In the genomic region with DNA sequence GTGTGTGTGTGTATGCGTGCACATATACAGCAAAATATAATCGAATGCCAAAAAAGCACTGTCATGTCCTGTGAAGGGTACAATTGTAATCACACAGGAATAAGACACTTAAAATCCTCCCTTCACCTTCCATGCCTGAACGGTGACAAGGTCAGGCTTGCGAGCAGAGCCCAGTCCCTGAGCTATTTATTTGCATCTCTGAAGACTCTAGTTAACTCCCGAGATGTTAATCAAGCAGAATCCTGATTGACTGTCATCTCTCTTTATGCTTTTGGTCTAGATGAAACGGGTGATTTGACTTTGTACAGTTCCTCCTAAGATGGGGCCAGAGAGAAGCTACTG, we compare ENCODE assay signal across 13 mouse cellular contexts. TPM values are rescaled to one million over a fixed set of nuclear protein-coding genes. Genes with fewer than 3 reads are reported as not detected.
A peak's percentile ranks its signal among the peaks of the same experiment; 100 is the strongest.
DNase-seq lines count a peak whose midpoint lies in the region; ATAC-seq and TF ChIP-seq lines count a peak whose summit lies in the region.
"Had no signal": no experiment of that assay in that cellular context is flagged by ENCODE, and none has a peak within 500 bp of the region (broad histone marks: within the 10 kb centered on the region; RNA-seq: fewer than 3 reads in every experiment).

No protein-coding gene starts in this region.

- TF ChIP-seq EP300 in MEL (IDR thresholded peaks at IDR 0.05; ENCODE audit: low read depth in 1 of 2, low read length in 2 of 2) = no peak

- H3K36me3 ChIP-seq in forebrain, embryonic 13.5 days (ENCODE audit: poor library complexity, severe bottlenecking) = no peaks in the 10 kb centered on the region
- H3K36me3 ChIP-seq in forebrain, embryonic 10.5 days (replicated peaks) = no peaks in the 10 kb centered on the region
- no peaks in the 10 kb centered on the region for H3K36me3 ChIP-seq in kidney, postnatal 0 days (ENCODE audit: insufficient read depth, low read length)
- H3K36me3 ChIP-seq in MEL (ENCODE audit: control insufficient read depth in 1 of 2, insufficient read depth in 2 of 2, low read length in 2 of 2) = peaks cover 0 to 4% of the 10 kb centered on the region in 2 experiments; a peak in 2 of 4 replicates
- H3K36me3 ChIP-seq in midbrain, embryonic 12.5 days = no peaks in the 10 kb centered on the region

- H3K9me3 ChIP-seq in forebrain, embryonic 13.5 days (replicated peaks) = no peaks in the 10 kb centered on the region
- H3K9me3 ChIP-seq in forebrain, embryonic 10.5 days = no peaks in the 10 kb centered on the region
- no peaks in the 10 kb centered on the region for H3K9me3 ChIP-seq in kidney, postnatal 0 days (replicated peaks; ENCODE audit: low read length)
- H3K9me3 ChIP-seq in MEL (replicated peaks; ENCODE audit: insufficient read depth, low read length) = no peaks in the 10 kb centered on the region
- no peaks in the 10 kb centered on the region for H3K9me3 ChIP-seq in midbrain, embryonic 12.5 days

- no peak for TF ChIP-seq RAD21 in MEL (IDR thresholded peaks at IDR 0.05; ENCODE audit: low read depth, low read length)

- H3K27me3 ChIP-seq in forebrain, embryonic 13.5 days = no peaks in the 10 kb centered on the region
- H3K27me3 ChIP-seq in forebrain, embryonic 10.5 days (ENCODE audit: poor library complexity, severe bottlenecking) = no peaks in the 10 kb centered on the region
- no peaks in the 10 kb centered on the region for H3K27me3 ChIP-seq in kidney, postnatal 0 days (ENCODE audit: insufficient read depth, low read length)
- no peaks in the 10 kb centered on the region for H3K27me3 ChIP-seq in MEL (ENCODE audit: control insufficient read depth in 1 of 2, insufficient read depth in 2 of 2, low read length in 2 of 2)
- H3K27me3 ChIP-seq in midbrain, embryonic 12.5 days = no peaks in the 10 kb centered on the region

- H3K79me2 ChIP-seq in MEL (ENCODE audit: control insufficient read depth, insufficient read depth, low read length, poor library complexity) = no peaks in the 10 kb centered on the region

- H3K27ac ChIP-seq in forebrain, embryonic 13.5 days = peak overlapping the region; percentile 36; the same call in 1 of the 2 replicates
- H3K27ac ChIP-seq in forebrain, embryonic 10.5 days = no peak overlapping the region
- H3K27ac ChIP-seq in kidney, postnatal 0 days = no peak overlapping the region
- H3K27ac ChIP-seq in MEL (ENCODE audit: control insufficient read depth, low read depth, low read length) = no peak overlapping the region
- H3K27ac ChIP-seq in midbrain, embryonic 12.5 days (replicated peaks) = no peak overlapping the region

- H3K9ac ChIP-seq in forebrain, embryonic 13.5 days = no peak overlapping the region
- no peak overlapping the region for H3K9ac ChIP-seq in kidney, postnatal 0 days (ENCODE audit: low read depth, low read length)
- H3K9ac ChIP-seq in MEL (ENCODE audit: control insufficient read depth, low read depth, low read length, poor library complexity, severe bottlenecking) = peak overlapping the region; percentile 66; the same call in 1 of the 2 replicates
- H3K9ac ChIP-seq in midbrain, embryonic 12.5 days (replicated peaks) = no peak overlapping the region

- no peak overlapping the region for H3K4me2 ChIP-seq in forebrain, embryonic 13.5 days
- H3K4me2 ChIP-seq in kidney, postnatal 0 days (ENCODE audit: low read length) = peak overlapping the region; percentile 54; the same call in 1 of the 2 replicates
- 0 out of 2 replicates have a peak overlapping the region, but pooled peaks have one; percentile 11 for H3K4me2 ChIP-seq in midbrain, embryonic 12.5 days (replicated peaks)

- intact Hi-C loops in left cerebral cortex, postnatal 25 days (cut with DNase I) = no loop called here

- WGBS in forebrain, embryonic 13.5 days = 63% methylated on average over 6 of the region's 6 CpGs
- WGBS in forebrain, embryonic 10.5 days = 78% methylated on average over 6 of the region's 6 CpGs
- 42% methylated on average over 6 of the region's 6 CpGs for WGBS in kidney, postnatal 0 days
- WGBS in midbrain, embryonic 12.5 days = 53% methylated on average over 6 of the region's 6 CpGs

- peak; percentile 37 for ATAC-seq in forebrain, embryonic 13.5 days
- ATAC-seq in kidney, postnatal 0 days (replicated peaks; ENCODE audit: low FRiP score, low read depth) = no peak
- no peak for ATAC-seq in midbrain, embryonic 12.5 days (ENCODE audit: low FRiP score, low read depth)

- no peak for DNase-seq in forebrain, embryonic 10.5 days (ENCODE audit: extremely low spot score, low spot score)
- DNase-seq in kidney, postnatal 0 days (ENCODE audit: low spot score) = no peak
- DNase-seq in kidney, adult 11 months = no peak
- DNase-seq in MEL (ENCODE audit: low read depth, low spot score) = no peak
- no peak for DNase-seq in left cerebral cortex, postnatal 25 days (ENCODE audit: low spot score in 2 of 2)
- no peak for DNase-seq in layer of hippocampus, adult 11-12 months (ENCODE audit: low spot score)
- DNase-seq: left cerebral cortex, postnatal 4 days; right cerebral cortex, postnatal 14 days had no signal

- no peak overlapping the region for H3K4me3 ChIP-seq in forebrain, embryonic 13.5 days
- no peak overlapping the region for H3K4me3 ChIP-seq in forebrain, embryonic 10.5 days
- no peak overlapping the region for H3K4me3 ChIP-seq in kidney, postnatal 0 days (replicated peaks; ENCODE audit: low read depth, low read length)
- H3K4me3 ChIP-seq in MEL (ENCODE audit: control insufficient read depth in 1 of 2, insufficient read depth in 1 of 2, low read depth in 2 of 2, low read length in 2 of 2) = peak overlapping the region; percentile 68 to 83
- no peak overlapping the region for H3K4me3 ChIP-seq in midbrain, embryonic 12.5 days

- peaks cover 19% of the 10 kb centered on the region for H3K4me1 ChIP-seq in forebrain, embryonic 13.5 days
- peaks cover 4% of the 10 kb centered on the region; the same call in 1 of the 2 replicates for H3K4me1 ChIP-seq in forebrain, embryonic 10.5 days
- H3K4me1 ChIP-seq in kidney, postnatal 0 days (replicated peaks; ENCODE audit: insufficient read depth, low read length) = no peaks in the 10 kb centered on the region
- H3K4me1 ChIP-seq in MEL (ENCODE audit: control insufficient read depth in 1 of 2, insufficient read depth in 2 of 2, low read length in 2 of 2) = peaks cover 4 to 25% of the 10 kb centered on the region in 2 experiments; a peak in 3 of 4 replicates
- H3K4me1 ChIP-seq in midbrain, embryonic 12.5 days = peaks cover 14% of the 10 kb centered on the region; the same call in 1 of the 2 replicates

- TF ChIP-seq POLR2A in MEL (IDR thresholded peaks at IDR 0.05; ENCODE audit: control insufficient read depth in 1 of 2, insufficient read depth in 1 of 2, low read depth in 1 of 2, low read length in 2 of 2, poor library complexity in 1 of 2) = no peak

- TF ChIP-seq CTCF in kidney, postnatal 0 days (IDR thresholded peaks at IDR 0.05; ENCODE audit: low read depth) = no peak
- TF ChIP-seq CTCF in MEL (IDR thresholded peaks at IDR 0.05 in 2 of 3, conservative IDR thresholded peaks at IDR 0.05 in 1 of 3; ENCODE audit: control insufficient read depth in 1 of 3, insufficient read depth in 1 of 3, low read depth in 2 of 3, low read length in 3 of 3, poor library complexity in 1 of 3, severe bottlenecking in 1 of 3) = no peak

TF ChIP-seq in MEL, 35 proteins besides CTCF, POLR2A, EP300 and RAD21:
- TF ChIP-seq ETS1 (IDR thresholded peaks at IDR 0.05; ENCODE audit: low read depth, low read length) (no peak), TCF12 (IDR thresholded peaks at IDR 0.05; ENCODE audit: low read depth, low read length) (no peak; the same call in 1 of the 2 replicates), MEF2A (IDR thresholded peaks at IDR 0.05; ENCODE audit: extremely low read depth, insufficient replicate concordance, low read depth, low read length, poor library complexity, severe bottlenecking) (no peak), ZC3H11A (IDR thresholded peaks at IDR 0.05; ENCODE audit: low read depth, low read length) (no peak), UBTF (IDR thresholded peaks at IDR 0.05; ENCODE audit: borderline replicate concordance, insufficient read depth, low read depth, low read length) (no peak), MAFK (IDR thresholded peaks at IDR 0.05; ENCODE audit: borderline replicate concordance, low read depth, low read length) (no peak), NRF1 (IDR thresholded peaks at IDR 0.05; ENCODE audit: insufficient read depth, low read depth, low read length, poor library complexity, severe bottlenecking) (no peak), BHLHE40 (IDR thresholded peaks at IDR 0.05; ENCODE audit: borderline replicate concordance, low read depth, low read length) (no peak), POLR2AphosphoS2 (IDR thresholded peaks at IDR 0.05; ENCODE audit: low read length) (no peak), E2F4 (IDR thresholded peaks at IDR 0.05; ENCODE audit: borderline replicate concordance, low read depth, low read length) (no peak), SMC3 (IDR thresholded peaks at IDR 0.05; ENCODE audit: low read depth, low read length) (no peak), USF1 (IDR thresholded peaks at IDR 0.05; ENCODE audit: low read depth, low read length) (no peak), GATA1 (IDR thresholded peaks at IDR 0.05; ENCODE audit: low read depth, low read length) (no peak), MYC (IDR thresholded peaks at IDR 0.05; ENCODE audit: low read depth, low read length) (no peak)

RNA-seq across cellular contexts. Expression of a gene that starts 43.7 kb away (rescaled TPM):
- polyA plus RNA-seq in forebrain, embryonic 13.5 days (2015; fragmentation: Nextera tagmentation; extraction: Ambion mirVana) = 0.11 and 0.15 TPM in 2 replicates
- polyA plus RNA-seq in forebrain, embryonic 10.5 days (2016; fragmentation: Nextera tagmentation; extraction: Ambion mirVana) = not detected in 2 replicates
- polyA plus RNA-seq in kidney, postnatal 0 days (2015; fragmentation: Nextera tagmentation; extraction: Ambion mirVana) = 0.08 TPM in 1 of 2 replicates, not detected in the other
- total RNA-seq in MEL (2012; rRNA removed) = not detected in 2 replicates
- polyA plus RNA-seq in MEL (2012; ENCODE audit: insufficient read depth in 1 of 2, insufficient read length in 2 of 2, low read depth in 1 of 2, low replicate concordance in 2 of 2, missing spikeins in 1 of 2) = not detected
- polyA plus RNA-seq in midbrain, embryonic 12.5 days (2016; fragmentation: Nextera tagmentation; extraction: Ambion mirVana) = not detected in 2 replicates
- 1 to 10 TPM in 1 of 2 experiments, not detected in 1; 3.2 TPM for total RNA-seq in left cerebral cortex, postnatal 25 days (2021)
- total RNA-seq: gastrocnemius, postnatal 14 days had no signal
- polyA plus RNA-seq: testis, adult 2 months had no signal

RNA-seq across cellular contexts. Expression of a gene that starts 46.2 kb away (rescaled TPM):
- not detected in 2 replicates for polyA plus RNA-seq in forebrain, embryonic 13.5 days (2015; fragmentation: Nextera tagmentation; extraction: Ambion mirVana)
- not detected in 2 replicates for polyA plus RNA-seq in forebrain, embryonic 10.5 days (2016; fragmentation: Nextera tagmentation; extraction: Ambion mirVana)
- not detected in 2 replicates for polyA plus RNA-seq in kidney, postnatal 0 days (2015; fragmentation: Nextera tagmentation; extraction: Ambion mirVana)
- 0.39 and 0.85 TPM in 2 replicates for total RNA-seq in MEL (2012; rRNA removed)
- 1 to 10 TPM in 1 of 2 experiments, not detected in 1; 7.5 TPM for polyA plus RNA-seq in MEL (2012; ENCODE audit: insufficient read depth in 1 of 2, insufficient read length in 2 of 2, low read depth in 1 of 2, low replicate concordance in 2 of 2, missing spikeins in 1 of 2)
- 0.20 TPM in 1 of 2 replicates, not detected in the other for polyA plus RNA-seq in midbrain, embryonic 12.5 days (2016; fragmentation: Nextera tagmentation; extraction: Ambion mirVana)
- not detected for total RNA-seq in left cerebral cortex, postnatal 25 days (2021)
- total RNA-seq: gastrocnemius, postnatal 14 days; left cerebral cortex, postnatal 4 days had no signal
- polyA plus RNA-seq: cortical plate, adult 2 months; testis, adult 2 months had no signal

Comparison
In these comparisons a context has a peak if more than half of its experiments do, and no peak if none do; other contexts are left out.
1. H3K4me3 ChIP-seq: peak in MEL (2 of 2); none in forebrain, embryonic 13.5 days (single experiment), forebrain, embryonic 10.5 days (single experiment), kidney, postnatal 0 days (single experiment) and midbrain, embryonic 12.5 days (single experiment).